Mouse (Mus musculus) left cerebral cortex, postnatal 4 days (tissue): ENCODE measurements at regions not wholly inside any gene's neighbourhood (a gene's known extent, or its start where the extent isn't known, plus 50 kb on each side); places are given as distances from the start of the nearest gene placed in this dataset.
A peak's percentile ranks its signal among the peaks of the same experiment; 100 is the strongest.

ENCODE experiments used
- DNase-seq: peaks from one replicate; pipeline ENCODE4 v3.0.0-alpha.2; 2022
- intact Hi-C: fragments of 180-260 bp; cut with DNase I; formaldehyde crosslinking; loops from one replicate; pipeline ENCODE4 v1.15.1; 2025

- no peak for DNase-seq
- intact Hi-C loops, result no loop called here
Observed at GRCm38 (mm10) chr9:68462755-68463154, 190.8 kb upstream of the Rora start.

DNA sequence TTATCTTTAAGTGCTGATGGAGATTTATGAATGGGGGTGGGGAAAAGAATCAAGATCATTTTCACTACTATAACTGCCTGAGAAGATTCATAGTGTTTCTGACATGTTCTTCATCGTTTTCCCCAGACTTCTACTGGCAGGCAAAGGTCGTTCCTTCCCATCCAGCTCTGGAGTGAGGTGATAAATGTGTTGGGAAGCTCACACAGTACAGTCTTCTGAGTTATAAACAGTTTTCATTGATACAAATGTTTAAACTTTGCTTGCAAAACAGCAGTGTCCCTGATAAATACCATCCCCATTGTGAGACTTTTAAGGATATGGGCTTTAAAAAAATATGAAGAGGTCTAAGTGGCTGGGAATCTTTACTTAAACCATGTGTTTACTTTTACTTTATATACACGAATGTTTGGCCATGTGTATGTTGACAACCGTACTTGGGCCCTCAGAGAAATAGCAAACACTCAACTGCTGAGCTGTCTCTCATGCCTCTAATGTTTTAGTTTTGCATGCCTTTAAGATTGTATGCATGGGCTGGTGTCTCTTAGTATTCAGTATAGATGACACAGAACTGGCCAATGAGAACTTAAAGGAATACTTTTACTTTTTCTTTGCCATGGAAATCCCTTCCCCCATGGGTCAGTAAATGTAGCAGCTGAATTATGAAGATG, 189.8 kb upstream of the Rora start:
- no peak for DNase-seq
- intact Hi-C loops, result no loop called here

- DNase-seq, result no peak
- intact Hi-C loops, result no loop called here
Observed at GRCm38 (mm10) chr9:68466671-68467070, 186.9 kb upstream of the Rora start.

- intact Hi-C loops, result no loop called here
- no peak for DNase-seq
Observed at GRCm38 (mm10) chr9:68476391-68476790, 177.2 kb upstream of the Rora start.

GRCm38 (mm10) chr9:68477466-68477865, 176.1 kb upstream of the Rora start:
- intact Hi-C loops, result no loop called here
- DNase-seq, result no peak

DNA sequence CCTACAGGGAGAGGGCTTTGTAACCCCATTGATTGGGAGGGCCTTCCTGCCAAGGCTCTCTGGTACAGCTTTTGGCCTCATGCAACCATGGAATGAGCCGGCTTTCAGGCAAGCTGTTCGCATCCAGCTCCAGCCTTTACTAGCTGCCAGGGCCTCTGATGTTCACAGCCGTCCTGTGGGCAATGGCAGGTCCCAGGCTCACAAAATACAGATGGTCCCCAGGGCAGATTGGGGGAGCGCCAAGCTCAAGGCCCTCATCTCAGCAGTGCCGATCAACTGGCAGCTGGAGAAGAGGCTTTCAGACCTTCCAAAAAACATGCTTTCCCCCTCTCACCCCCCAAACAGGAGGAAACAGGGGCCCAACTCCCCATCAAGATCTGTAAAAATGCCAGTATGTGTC, 166.9 kb upstream of the Rora start:
- intact Hi-C loops, result no loop called here
- peak; percentile 93 for DNase-seq

DNA sequence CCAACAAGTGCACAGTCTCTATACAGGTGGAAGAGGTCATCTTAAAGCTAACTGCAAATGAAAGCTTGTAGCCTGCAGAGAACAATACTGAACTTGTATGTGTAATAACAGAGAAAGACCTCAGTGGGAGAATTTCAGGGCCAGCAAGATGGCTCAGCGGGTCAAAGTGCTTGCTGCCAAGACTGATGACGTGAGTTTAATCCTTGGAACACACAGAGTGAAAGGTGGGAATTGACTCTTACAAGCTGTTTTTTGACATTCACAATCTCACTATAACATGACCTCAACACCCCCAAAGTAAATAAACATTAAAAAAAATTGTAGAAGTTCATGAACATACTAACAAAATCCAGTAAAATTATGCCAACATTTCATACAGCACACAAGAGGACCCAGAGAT, 162.4 kb upstream of the Rora start:
- intact Hi-C loops, result no loop called here
- DNase-seq, result no peak

GRCm38 (mm10) chr9:68521218-68521617, 132.4 kb upstream of the Rora start:
- intact Hi-C loops, result no loop called here
- no peak for DNase-seq

DNA sequence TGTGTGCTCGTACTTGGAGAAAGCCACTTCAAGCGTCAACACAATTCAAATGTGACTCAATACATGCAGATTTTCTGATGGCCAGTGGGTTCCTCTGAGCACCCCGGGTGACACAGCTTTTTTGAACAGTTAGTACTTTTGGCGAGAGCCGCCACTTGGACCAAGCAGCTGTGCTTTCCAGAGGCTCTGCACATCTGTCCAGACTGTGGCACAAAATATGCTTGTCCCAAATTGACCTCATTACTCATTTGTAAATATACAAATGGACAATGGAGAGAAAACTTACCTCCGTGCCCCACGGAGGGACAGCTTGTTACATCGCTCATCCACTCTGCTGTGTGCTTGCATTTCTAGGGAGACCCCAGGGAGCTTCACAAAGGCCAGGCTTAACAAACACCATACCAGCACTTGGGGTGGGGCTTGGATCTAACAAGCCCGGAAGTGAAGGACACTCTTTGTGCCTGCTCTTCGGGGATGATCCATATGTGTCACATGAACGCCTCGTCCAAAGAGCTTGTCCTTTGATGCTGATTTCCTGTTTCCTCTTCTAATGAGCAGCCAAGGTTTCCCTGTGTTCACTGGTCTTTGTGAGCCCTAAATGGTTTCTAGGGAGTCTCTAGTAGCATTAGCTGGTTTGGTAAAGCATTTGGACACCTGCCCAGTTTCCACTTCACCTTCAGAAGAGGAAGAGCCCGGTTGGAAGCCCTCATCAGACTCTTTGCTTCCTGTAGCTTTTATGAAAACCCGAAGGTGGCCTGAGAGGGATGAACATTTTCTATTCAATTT, 91.6 kb upstream of the Rora start:
- DNase-seq, result no peak
- intact Hi-C loops, result no loop called here

DNA sequence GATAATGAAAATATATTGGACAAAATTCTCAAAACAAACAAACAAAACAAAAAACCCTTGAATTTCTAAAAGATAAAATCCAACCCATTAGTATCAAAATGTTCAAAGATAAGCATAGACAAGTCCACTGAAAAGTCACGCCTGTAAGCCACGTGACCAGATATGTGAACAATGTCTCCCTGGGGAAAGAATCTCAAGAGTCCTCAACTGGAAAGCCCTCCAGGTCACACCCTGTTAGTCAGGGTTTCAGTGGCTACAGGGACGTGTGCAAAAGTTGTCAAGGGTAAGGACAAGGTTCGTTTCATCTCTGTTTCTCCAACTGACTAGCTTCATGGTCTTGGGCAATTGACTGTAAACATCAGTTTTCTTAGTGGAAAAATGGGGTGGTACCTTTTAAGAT, 90.4 kb upstream of the Rora start:
- DNase-seq, result no peak
- intact Hi-C loops, result no loop called here

DNA sequence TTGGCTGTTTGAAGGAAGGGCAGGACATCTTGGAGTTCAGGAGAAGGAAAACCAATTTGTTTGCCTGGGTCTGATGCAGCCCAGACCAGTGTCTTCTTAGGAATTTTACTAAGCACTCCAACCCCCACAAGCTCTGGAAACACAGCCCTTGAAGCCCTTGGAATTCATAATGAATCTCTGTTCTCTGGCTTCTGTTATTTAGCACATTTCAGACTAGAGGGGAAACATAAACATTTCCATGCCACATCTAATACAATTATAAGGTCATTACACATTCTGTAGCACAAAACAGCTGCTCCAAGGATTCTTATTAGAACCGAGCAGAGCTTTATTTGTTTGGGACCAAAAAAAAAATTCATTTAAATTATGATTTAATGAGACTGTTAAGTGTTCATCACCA, 67.8 kb upstream of the Rora start:
- no peak for DNase-seq
- intact Hi-C loops, result no loop called here

- no peak for DNase-seq
- intact Hi-C loops, result no loop called here
Observed at GRCm38 (mm10) chr9:68591023-68591422, 62.6 kb upstream of the Rora start.

DNA sequence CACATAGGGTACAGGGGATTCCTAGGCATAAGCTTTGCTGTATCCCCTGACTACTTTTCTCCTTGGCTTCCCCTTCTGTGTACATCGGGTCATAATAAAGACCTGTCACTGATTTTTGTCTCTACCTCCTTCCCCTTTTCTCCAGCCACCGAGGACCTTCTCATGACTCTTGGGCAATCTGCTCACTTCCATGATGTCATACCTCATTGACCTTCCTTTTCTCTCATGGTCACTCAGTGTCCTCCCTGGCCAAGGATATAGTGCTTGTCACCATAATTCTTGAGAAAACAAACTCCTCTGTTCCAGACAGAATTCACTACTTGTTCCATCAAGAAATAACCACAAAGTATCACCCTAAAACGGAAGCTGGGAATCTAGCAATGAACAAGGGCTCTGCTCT, 60.6 kb upstream of the Rora start:
- intact Hi-C loops, result no loop called here
- DNase-seq, result no peak

DNA sequence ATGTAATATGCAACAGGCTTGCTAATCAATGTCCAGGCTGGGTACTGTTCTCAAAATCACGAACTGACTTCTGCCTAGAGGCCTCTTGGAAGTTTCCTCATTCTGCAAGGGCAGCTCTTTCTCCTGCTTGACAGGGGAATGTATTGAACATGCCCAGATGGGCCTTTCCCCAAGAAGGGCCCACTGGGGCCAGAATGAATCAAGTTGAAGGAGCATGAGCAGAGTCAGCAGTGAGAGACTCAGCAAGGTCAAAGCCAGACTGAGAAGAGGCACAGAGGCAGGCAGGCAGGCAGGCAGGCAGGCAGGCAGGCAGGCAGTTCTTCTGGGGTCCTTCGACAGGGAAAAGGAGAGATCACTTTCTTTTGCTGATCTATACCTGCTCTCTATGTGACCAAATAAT, 59.0 kb upstream of the Rora start:
- DNase-seq, result no peak
- intact Hi-C loops, result no loop called here
